Mouse (Mus musculus): Measurements from ENCODE around the gene Tbcd.

DNA sequence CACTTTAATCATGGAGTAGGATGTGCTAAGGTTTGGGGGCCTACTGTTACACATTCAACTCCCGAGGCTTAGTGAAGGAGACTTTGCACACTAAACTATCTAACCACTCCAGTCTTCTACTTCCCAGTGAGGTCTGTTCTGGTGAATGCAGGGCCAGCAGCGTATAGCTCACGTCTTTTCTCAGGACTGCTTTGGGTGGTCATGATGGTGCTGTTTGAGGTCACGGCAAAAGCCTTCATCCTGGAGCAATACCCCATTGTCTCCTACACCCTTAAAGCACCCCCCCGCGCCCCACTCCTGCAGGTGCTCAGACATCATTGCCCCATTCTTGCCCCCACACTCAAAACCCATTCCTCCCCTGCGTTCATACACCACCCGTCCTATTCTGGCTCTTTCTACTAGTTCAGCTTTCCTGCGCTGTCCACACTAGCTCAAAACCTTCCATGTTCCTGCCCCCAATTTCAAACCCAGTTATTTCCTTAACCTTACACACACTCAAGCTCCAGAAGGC is 478 bp upstream of the Tbcd start:
- TF ChIP-seq POLR2A (IDR thresholded peaks at IDR 0.05; ENCODE audit: insufficient read length, low read depth) (no peak), TCF3 (IDR thresholded peaks at IDR 0.05; ENCODE audit: insufficient read length, low read depth) (no peak), CEBPB (IDR thresholded peaks at IDR 0.05; ENCODE audit: insufficient read depth, poor library complexity, severe bottlenecking) (no peak), MAX (IDR thresholded peaks at IDR 0.05; ENCODE audit: low read depth) (no peak), POLR2AphosphoS2 (IDR thresholded peaks at IDR 0.05; ENCODE audit: insufficient read length, low read depth) (no peak), REST (IDR thresholded peaks at IDR 0.05; ENCODE audit: insufficient read depth, insufficient read length) (no peak), MYOG (IDR thresholded peaks at IDR 0.05; ENCODE audit: control insufficient read depth in 1 of 3, insufficient read depth in 1 of 3, insufficient read length in 2 of 3, low read depth in 2 of 3) (no peak)
